Mouse (Mus musculus) limb, embryonic 13.5 days (tissue): ENCODE data around the gene Cdk6. TPM values are rescaled to one million over a fixed set of nuclear protein-coding genes. Genes with fewer than 3 reads are reported as not detected.
"Not testable (repeated sequence)": the region's sequence is repeated elsewhere in the genome, so short reads cannot be mapped to it uniquely, and the experiment has no call there.

Experiments
- ATAC-seq: fragments of 200-750 bp; cut with Nextera tagmentation; 2 replicates; pipeline ENCODE4 v1.8.0; 2017; ENCODE audit warnings: low read depth, moderate number of reproducible peaks, moderate TSS enrichment; ENCODE audit not compliant: low FRiP score
- H3K27ac ChIP-seq: fragments of 300-500 bp; sonication (generic); 2 replicates; pipeline ENCODE4 v1.5.1; 2015; ENCODE audit warnings: inconsistent platforms, mild to moderate bottlenecking, moderate library complexity
- H3K27me3 ChIP-seq: fragments of 300-500 bp; sonication (generic); 2 replicates; pipeline ENCODE4 v1.6.1; 2015; ENCODE audit warnings: mild to moderate bottlenecking, inconsistent platforms
- H3K36me3 ChIP-seq: fragments of 300-500 bp; sonication (generic); 2 replicates; pipeline ENCODE4 v1.6.1; 2015; ENCODE audit warnings: inconsistent platforms, mild to moderate bottlenecking, moderate library complexity
- H3K4me1 ChIP-seq: fragments of 300-500 bp; sonication (generic); 2 replicates; pipeline ENCODE4 v1.6.1; 2015; ENCODE audit warnings: inconsistent platforms
- H3K4me2 ChIP-seq: fragments of 300-500 bp; sonication (generic); replicated peaks from 2 replicates; pipeline ENCODE4 v1.6.1; 2015; ENCODE audit warnings: inconsistent platforms, mild to moderate bottlenecking, moderate library complexity
- H3K4me3 ChIP-seq: fragments of 300-500 bp; sonication (generic); 2 replicates; pipeline ENCODE4 v1.5.1; 2015; ENCODE audit warnings: moderate library complexity, mild to moderate bottlenecking, inconsistent platforms
- H3K9ac ChIP-seq: fragments of 300-500 bp; sonication (generic); 2 replicates; pipeline ENCODE4 v1.6.1; 2015; ENCODE audit warnings: mild to moderate bottlenecking, inconsistent platforms
- H3K9me3 ChIP-seq: fragments of 300-500 bp; sonication (generic); 2 replicates; pipeline ENCODE4 v1.6.1; 2016; ENCODE audit warnings: inconsistent platforms
- WGBS: fragments of 180-500 bp; shearing (Covaris S2); methylation state at CpG from one replicate; pipeline ENCODE4 v1.1.7; 2015; 5-methylcytosine and 5-hydroxymethylcytosine counted together
- polyA plus RNA-seq: library from polyadenylated mRNA; unstranded; fragments of >200 nt; fragmentation: Nextera tagmentation; extraction: Ambion mirVana; gene quantifications from 2 replicates; pipeline ENCODE4 v1.2.1, GENCODE M21; 2015

Gene Cdk6
- polyA plus RNA-seq, 1 experiment from 2014 or later: 27.7 TPM

- Histone ChIP-seq H3K4me2 (no peak overlapping the region), H3K9ac (no peak overlapping the region), H3K27me3 (no peaks in the 10 kb centered on the region), H3K27ac (no peak overlapping the region), H3K4me3 (no peak overlapping the region), H3K36me3 (no peaks in the 10 kb centered on the region), H3K9me3 (no peaks in the 10 kb centered on the region; the same call in 1 of the 2 replicates), H3K4me1 (no peaks in the 10 kb centered on the region)
- 54% methylated on average over 4 of the region's 4 CpGs for WGBS
- ATAC-seq: no peak
Measured at GRCm38 (mm10) chr5:3324116-3324515, 17.2 kb upstream of the Cdk6 start.

GRCm38 (mm10) chr5:3329361-3329760, 11.9 kb upstream of the Cdk6 start:
- H3K27ac ChIP-seq: no peak overlapping the region
- H3K9ac ChIP-seq: no peak overlapping the region
- H3K4me1 ChIP-seq: no peaks in the 10 kb centered on the region
- H3K4me3 ChIP-seq: no peak overlapping the region
- WGBS: 47% methylated on average over 1 of the region's 1 CpGs
- no peak overlapping the region for H3K4me2 ChIP-seq
- no peak for ATAC-seq
- no peaks in the 10 kb centered on the region for H3K27me3 ChIP-seq
- H3K9me3 ChIP-seq: no peaks in the 10 kb centered on the region; the same call in 1 of the 2 replicates
- no peaks in the 10 kb centered on the region for H3K36me3 ChIP-seq

DNA sequence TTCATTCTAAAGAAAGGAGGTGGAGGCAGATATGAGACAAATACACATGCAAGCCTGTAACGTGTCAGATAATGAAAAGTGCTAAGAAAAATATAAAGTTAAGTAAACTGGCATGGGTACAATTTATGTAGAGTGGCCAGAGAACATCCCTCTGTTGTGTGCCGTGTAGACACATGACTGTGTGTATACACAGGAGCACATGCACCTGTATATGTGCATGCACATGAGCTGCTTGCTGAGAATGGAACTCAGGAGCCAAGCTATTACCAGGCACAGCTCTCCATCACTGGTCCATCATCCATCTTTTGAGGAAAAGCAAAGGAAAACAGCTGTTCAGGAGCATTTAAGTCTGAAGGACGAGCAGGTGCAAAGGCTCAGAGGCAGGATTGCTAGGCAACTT, 10.4 kb upstream of the Cdk6 start:
- Histone ChIP-seq H3K9me3 (no peaks in the 10 kb centered on the region), H3K4me1 (no peaks in the 10 kb centered on the region), H3K4me3 (no peak overlapping the region), H3K4me2 (no peak overlapping the region), H3K27ac (no peak overlapping the region), H3K27me3 (no peaks in the 10 kb centered on the region), H3K36me3 (no peaks in the 10 kb centered on the region), H3K9ac (no peak overlapping the region)
- ATAC-seq: no peak
- 76% methylated on average over 3 of the region's 3 CpGs for WGBS

DNA sequence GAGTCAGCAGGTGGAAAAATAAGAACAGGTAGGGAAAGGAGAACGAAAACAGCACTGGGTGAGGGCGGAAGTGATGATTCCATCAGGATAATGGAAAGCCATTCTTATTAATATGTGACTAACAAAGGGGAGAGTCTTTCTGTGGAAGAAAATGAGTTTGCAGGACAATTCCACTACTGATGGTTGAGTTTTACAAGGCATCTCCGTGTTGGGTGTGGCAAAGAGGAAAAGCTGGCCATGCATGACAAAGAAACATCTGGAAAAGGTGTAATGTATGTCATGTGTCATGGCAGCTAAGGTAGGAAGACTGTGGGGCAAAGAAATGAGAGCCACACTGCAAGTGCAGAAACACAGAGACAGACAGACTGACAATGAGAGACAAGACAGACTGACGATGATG, 8.3 kb upstream of the Cdk6 start:
- H3K9me3 ChIP-seq, H3K4me2 ChIP-seq, H3K27ac ChIP-seq, H3K27me3 ChIP-seq, H3K4me3 ChIP-seq, H3K36me3 ChIP-seq, H3K9ac ChIP-seq, H3K4me1 ChIP-seq, ATAC-seq: not testable (repeated sequence)
- 86% methylated on average over 4 of the region's 4 CpGs for WGBS

DNA sequence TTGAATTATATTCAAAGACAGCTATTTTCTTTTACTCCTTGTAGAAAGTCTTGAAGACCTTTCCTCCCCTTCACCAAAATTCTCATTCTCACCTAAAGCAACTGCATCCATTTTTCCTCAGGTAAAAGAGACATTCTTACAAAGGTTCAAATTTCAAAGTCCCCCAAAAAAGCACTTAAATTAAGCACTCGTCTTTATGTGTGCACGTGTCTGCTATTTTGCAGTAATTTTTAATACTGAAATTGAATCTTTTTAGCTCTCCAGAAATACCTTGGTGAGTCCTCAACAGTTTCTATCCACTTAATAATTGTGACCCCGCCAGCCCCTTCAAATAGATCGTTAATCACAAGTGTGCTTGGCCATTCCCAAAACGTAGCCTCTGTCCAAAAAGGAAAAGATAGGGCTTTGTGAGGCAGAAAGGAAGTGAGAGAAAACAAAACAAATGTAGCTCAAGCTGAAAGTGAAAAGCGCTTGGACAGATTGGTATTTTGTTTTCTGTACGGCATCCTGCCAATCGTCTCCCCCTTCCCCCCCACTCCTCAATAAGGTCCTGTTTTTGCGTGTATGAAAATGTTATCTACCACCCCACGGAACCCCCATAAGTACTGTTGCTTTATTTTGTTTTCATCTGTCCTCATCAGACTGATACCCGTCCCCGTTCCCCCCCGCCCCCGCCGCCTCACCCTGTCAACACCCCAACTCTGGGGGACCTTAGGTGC, 786 bp upstream of the Cdk6 start:
- not testable (repeated sequence) for H3K27ac ChIP-seq, H3K9me3 ChIP-seq, H3K4me1 ChIP-seq, H3K27me3 ChIP-seq, H3K36me3 ChIP-seq, ATAC-seq
- H3K4me3 ChIP-seq: peak overlapping the region; percentile 65
- peak overlapping the region; percentile 98 for H3K4me2 ChIP-seq
- H3K9ac ChIP-seq: peak overlapping the region; percentile 79
- 1% methylated on average over 15 of the region's 15 CpGs for WGBS

GRCm38 (mm10) chr5:3341931-3342770, 866 bp downstream of the Cdk6 start:
- Histone ChIP-seq H3K4me2 (peak overlapping the region; percentile 98), H3K27me3 (no peaks in the 10 kb centered on the region), H3K27ac (peak overlapping the region; percentile 81), H3K36me3 (peaks cover 3% of the 10 kb centered on the region; the same call in 1 of the 2 replicates), H3K4me3 (peak overlapping the region; percentile 65), H3K9me3 (no peaks in the 10 kb centered on the region), H3K9ac (peak overlapping the region; percentile 79), H3K4me1 (no peaks in the 10 kb centered on the region; the same call in 1 of the 2 replicates)
- peak; percentile 22 for ATAC-seq
- under 1% methylated on average over 60 of the region's 60 CpGs for WGBS

DNA sequence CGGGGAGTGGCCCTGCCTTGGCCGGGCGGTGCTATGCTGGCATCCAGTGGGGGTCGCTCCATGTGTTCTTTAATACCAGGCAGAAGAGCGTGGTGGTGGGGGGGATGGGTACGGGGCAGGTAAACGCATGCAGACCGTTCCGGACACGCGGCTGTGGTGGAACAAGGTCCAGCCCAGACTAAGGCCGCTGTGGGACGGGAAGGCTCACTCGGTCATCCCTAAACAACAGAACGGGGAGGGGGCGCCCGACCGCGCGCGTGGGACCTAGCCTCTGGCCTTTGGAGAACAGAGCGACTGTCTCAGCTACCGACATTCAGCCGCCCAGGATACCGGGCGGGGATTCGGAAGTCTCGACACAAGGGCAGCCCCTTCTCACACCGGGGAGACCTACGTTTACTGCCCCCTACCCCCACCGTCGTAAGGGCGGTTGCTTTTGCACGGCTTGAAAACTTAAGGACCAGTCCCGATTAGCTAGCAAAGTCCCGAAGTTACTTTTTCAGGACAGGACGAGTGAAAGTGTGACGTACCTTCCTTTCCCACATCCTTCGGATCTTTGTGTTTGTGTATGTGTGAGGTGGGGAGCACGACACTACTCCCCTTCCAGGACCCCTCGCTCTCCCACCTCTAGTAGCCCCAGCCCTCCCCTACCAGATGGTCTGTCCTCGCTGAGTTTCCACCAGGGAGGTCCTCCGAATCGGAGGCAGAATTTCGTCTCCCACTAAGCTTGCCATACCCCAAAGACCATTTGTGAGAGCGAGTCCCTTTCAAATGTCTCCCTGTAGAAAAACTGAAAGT, 1.7 kb downstream of the Cdk6 start:
- peak; percentile 53 for ATAC-seq
- no peaks in the 10 kb centered on the region; the same call in 1 of the 2 replicates for H3K4me1 ChIP-seq
- H3K4me2 ChIP-seq: peak overlapping the region; percentile 98
- H3K27ac ChIP-seq: peak overlapping the region; percentile 81
- H3K36me3 ChIP-seq: peaks cover 3% of the 10 kb centered on the region; the same call in 1 of the 2 replicates
- under 1% methylated on average over 46 of the region's 46 CpGs for WGBS
- H3K27me3 ChIP-seq: no peaks in the 10 kb centered on the region
- no peaks in the 10 kb centered on the region for H3K9me3 ChIP-seq
- peak overlapping the region; percentile 65 for H3K4me3 ChIP-seq
- H3K9ac ChIP-seq: peak overlapping the region; percentile 79

- Histone ChIP-seq H3K4me1 (no peaks in the 10 kb centered on the region; the same call in 1 of the 2 replicates), H3K27ac (peak overlapping the region; percentile 81), H3K4me2 (peak overlapping the region; percentile 98), H3K27me3 (no peaks in the 10 kb centered on the region), H3K4me3 (peak overlapping the region; percentile 65), H3K9ac (peak overlapping the region; percentile 79), H3K36me3 (peaks cover 3% of the 10 kb centered on the region; the same call in 1 of the 2 replicates), H3K9me3 (no peaks in the 10 kb centered on the region)
- WGBS: under 1% methylated on average over 37 of the region's 37 CpGs
- peak; percentile 45 for ATAC-seq
Measured at GRCm38 (mm10) chr5:3343566-3344080, 2.3 kb downstream of the Cdk6 start.

DNA sequence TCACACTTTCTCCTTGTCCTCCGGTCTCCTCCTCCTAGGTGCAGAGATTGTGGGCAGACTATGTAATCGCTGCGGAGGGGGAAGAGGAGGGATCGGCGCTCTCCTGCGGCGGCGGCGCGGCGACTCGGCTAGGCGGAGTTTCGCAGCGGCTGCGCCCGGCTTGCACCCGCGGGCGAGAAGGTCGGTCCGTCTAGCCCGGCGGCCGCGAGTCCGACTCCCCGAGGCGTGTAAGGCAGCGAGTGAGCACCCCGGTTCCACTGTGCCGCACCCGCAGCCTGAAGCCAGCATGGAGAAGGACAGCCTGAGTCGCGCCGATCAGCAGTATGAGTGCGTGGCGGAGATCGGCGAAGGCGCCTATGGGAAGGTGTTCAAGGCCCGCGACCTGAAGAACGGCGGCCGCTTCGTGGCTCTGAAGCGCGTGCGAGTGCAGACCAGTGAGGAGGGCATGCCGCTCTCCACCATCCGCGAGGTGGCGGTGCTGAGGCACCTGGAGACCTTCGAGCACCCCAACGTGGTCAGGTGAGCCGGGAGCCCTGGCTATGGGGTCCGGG, 2.9 kb downstream of the Cdk6 start:
- Histone ChIP-seq H3K27me3 (no peaks in the 10 kb centered on the region), H3K27ac (peak overlapping the region; percentile 81), H3K36me3 (peaks cover 3% of the 10 kb centered on the region; the same call in 1 of the 2 replicates), H3K9me3 (no peaks in the 10 kb centered on the region), H3K4me1 (no peaks in the 10 kb centered on the region; the same call in 1 of the 2 replicates), H3K4me2 (peak overlapping the region; percentile 98), H3K9ac (peak overlapping the region; percentile 79), H3K4me3 (peak overlapping the region; percentile 65)
- under 1% methylated on average over 57 of the region's 58 CpGs for WGBS
- peak; percentile 73 for ATAC-seq

DNA sequence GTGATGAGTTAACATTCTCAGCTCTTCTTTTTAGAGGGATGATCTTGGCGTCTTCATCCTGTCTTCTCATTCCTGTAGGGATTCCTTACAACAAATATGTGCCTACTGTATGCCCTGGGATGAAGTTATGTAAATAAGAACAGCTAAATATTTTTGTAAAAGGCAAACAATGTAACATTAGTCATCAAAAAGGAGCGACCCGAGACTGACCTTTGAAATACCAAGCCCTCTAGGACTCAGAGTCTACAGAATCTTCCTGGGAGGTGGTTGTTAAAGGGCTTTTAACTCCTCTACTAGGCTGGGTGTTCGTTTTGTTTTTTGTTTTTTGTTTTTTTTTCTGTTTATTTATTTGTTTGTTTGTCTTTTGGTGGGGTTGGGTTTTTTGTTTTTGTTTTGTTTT, 4.3 kb downstream of the Cdk6 start:
- H3K9me3 ChIP-seq, H3K9ac ChIP-seq, H3K36me3 ChIP-seq, H3K4me1 ChIP-seq, H3K4me3 ChIP-seq, ATAC-seq, H3K27me3 ChIP-seq, H3K27ac ChIP-seq: not testable (repeated sequence)
- H3K4me2 ChIP-seq: peak overlapping the region; percentile 98
- 69% methylated on average over 4 of the region's 4 CpGs for WGBS

DNA sequence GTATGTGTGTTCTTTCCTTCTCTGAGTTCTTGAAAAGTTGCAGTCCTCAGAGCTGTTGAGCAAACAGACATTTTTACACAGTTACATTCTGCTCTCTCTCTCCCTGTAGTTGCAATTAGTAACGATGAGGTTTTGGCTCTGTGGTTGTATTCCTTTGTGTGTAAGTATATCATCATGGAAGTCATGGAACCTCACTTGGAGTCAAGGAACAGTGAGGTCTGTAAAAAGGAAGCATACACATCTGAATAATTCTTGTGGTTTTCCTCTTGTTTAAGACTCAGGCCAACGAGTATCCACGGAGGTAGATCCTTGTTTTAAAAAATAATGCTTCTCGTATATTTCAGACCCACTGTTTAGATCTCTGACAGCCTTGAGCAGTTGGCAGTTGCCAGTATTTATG, 8.1 kb downstream of the Cdk6 start:
- not testable (repeated sequence) for H3K9ac ChIP-seq, H3K4me2 ChIP-seq, H3K36me3 ChIP-seq, H3K27me3 ChIP-seq, H3K9me3 ChIP-seq, ATAC-seq, H3K4me1 ChIP-seq, H3K27ac ChIP-seq, H3K4me3 ChIP-seq
- 75% methylated on average over 4 of the region's 4 CpGs for WGBS
